Mouse (Mus musculus): ENCODE results near the gene P2rx5. TPM values are rescaled to one million over a fixed set of nuclear protein-coding genes. Genes with fewer than 3 reads are reported as not detected.

Gene P2rx5
- polyA plus RNA-seq, 1 experiment from 2014 or later: 1.3 TPM

DNA sequence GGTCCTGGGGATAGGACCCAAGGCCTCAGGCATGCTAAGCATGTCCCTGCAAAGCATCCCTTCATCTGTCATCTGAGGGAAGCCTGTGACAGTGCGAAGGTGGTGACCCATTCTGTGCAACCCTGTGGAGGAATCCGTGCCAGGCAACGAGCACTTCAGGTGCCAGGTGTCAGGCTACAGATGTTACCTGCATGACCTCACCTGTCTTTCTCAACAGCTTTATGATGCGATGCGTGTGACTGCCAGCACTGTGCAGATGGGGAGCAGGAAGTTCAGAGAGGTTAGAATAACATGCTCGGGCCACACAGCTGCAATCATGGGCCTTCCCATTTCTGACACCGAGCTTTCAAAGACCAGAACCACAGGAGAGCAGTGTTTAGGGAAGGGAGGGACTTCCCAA is 45.0 kb downstream of the P2rx5 start:
- no peak overlapping the region for H3K4me2 ChIP-seq (ENCODE audit: low read length)
- no peaks in the 10 kb centered on the region for H3K4me1 ChIP-seq (replicated peaks; ENCODE audit: insufficient read depth, low read length)
- no peaks in the 10 kb centered on the region for H3K36me3 ChIP-seq (ENCODE audit: insufficient read depth, low read length)
- no peak overlapping the region for H3K27ac ChIP-seq
- H3K27me3 ChIP-seq (ENCODE audit: insufficient read depth, low read length): no peaks in the 10 kb centered on the region
- DNase-seq (ENCODE audit: low spot score) (no peak), ATAC-seq (replicated peaks; ENCODE audit: low FRiP score, low read depth) (no peak)
- no peak for TF ChIP-seq CTCF (IDR thresholded peaks at IDR 0.05; ENCODE audit: low read depth)
- no peak overlapping the region for H3K9ac ChIP-seq (ENCODE audit: low read depth, low read length)
- no peak overlapping the region for H3K4me3 ChIP-seq (replicated peaks; ENCODE audit: low read depth, low read length)
- 14% methylated on average over 7 of the region's 7 CpGs for WGBS
- no peaks in the 10 kb centered on the region for H3K9me3 ChIP-seq (replicated peaks; ENCODE audit: low read length)

DNA sequence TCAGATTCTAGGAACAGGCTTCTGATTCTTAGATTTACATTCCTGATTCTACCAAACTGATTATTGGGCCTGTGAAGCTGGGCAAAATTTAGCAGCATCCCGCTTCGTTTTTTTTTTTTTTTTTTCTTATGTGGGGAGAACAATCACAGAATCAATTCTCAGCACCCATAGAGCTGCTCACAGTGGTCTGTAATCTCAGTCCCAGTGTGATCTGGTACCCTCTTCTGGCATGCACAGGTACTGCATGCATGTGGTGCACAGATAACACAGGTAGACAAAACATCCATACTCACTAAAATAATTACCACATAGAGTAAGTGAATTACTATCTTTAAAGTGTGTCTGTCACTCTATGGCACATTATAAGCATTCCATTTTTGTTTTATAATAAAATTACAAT is 47.4 kb downstream of the P2rx5 start:
- Histone ChIP-seq H3K27me3 (ENCODE audit: insufficient read depth, low read length) (no peaks in the 10 kb centered on the region), H3K9ac (ENCODE audit: low read depth, low read length) (no peak overlapping the region), H3K9me3 (replicated peaks; ENCODE audit: low read length) (no peaks in the 10 kb centered on the region), H3K4me2 (ENCODE audit: low read length) (no peak overlapping the region), H3K36me3 (ENCODE audit: insufficient read depth, low read length) (no peaks in the 10 kb centered on the region), H3K27ac (no peak overlapping the region), H3K4me1 (replicated peaks; ENCODE audit: insufficient read depth, low read length) (no peaks in the 10 kb centered on the region), H3K4me3 (replicated peaks; ENCODE audit: low read depth, low read length) (no peak overlapping the region)
- ATAC-seq (replicated peaks; ENCODE audit: low FRiP score, low read depth) (no peak), DNase-seq (ENCODE audit: low spot score) (no peak)
- 86% methylated on average over 2 of the region's 2 CpGs for whole genome bisulfite sequencing
- TF ChIP-seq CTCF (IDR thresholded peaks at IDR 0.05; ENCODE audit: low read depth): peak; percentile 44; the same call in 1 of the 2 replicates

DNA sequence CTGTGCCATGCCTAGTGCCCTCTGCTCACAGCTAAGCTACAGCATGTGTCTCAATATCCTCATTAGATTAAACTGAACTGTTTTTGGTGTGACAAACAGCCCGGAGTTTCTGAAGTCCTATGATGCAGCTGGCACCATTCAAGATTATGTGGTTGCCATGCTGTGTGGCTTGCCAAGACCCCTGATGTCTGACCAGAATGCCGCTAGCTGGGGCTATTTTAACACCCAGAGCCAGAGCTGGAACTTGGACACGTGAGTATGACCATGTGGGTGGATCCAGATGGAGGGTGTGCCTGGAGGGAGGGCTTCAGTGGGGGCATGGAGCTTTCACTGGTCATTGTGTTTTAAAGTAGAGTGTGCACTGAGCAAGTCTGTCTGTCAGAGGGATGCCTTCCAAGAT is 53.7 kb downstream of the P2rx5 start:
- no peak for ATAC-seq (replicated peaks; ENCODE audit: low FRiP score, low read depth)
- 74% methylated on average over 3 of the region's 3 CpGs for WGBS
- Histone ChIP-seq H3K4me3 (replicated peaks; ENCODE audit: low read depth, low read length) (no peak overlapping the region), H3K9ac (ENCODE audit: low read depth, low read length) (no peak overlapping the region), H3K4me2 (ENCODE audit: low read length) (no peak overlapping the region), H3K4me1 (replicated peaks; ENCODE audit: insufficient read depth, low read length) (no peaks in the 10 kb centered on the region), H3K27ac (no peak overlapping the region), H3K9me3 (replicated peaks; ENCODE audit: low read length) (no peaks in the 10 kb centered on the region), H3K36me3 (ENCODE audit: insufficient read depth, low read length) (no peaks in the 10 kb centered on the region), H3K27me3 (ENCODE audit: insufficient read depth, low read length) (no peaks in the 10 kb centered on the region)
- no peak for TF ChIP-seq CTCF (IDR thresholded peaks at IDR 0.05; ENCODE audit: low read depth)
- no peak for DNase-seq (ENCODE audit: low spot score)

DNA sequence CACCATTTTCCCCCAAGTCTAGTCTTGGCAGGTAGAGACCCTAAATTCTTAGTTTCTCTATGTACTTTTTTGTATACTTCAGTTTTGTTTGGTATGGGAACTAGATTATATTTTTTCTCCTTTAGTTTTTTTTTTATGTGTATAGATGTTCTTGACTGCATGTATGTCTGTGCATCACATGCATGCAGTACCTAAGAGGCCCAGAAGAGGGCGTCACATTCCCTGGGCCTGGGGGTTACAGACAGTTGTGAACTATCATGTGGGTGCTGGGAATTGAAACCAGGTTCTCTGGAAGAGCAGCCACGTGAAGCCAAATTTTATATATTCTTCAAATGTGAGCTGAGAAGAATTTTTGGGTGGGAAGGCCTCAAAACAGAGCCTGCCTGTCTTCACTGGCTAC is 59.5 kb downstream of the P2rx5 start:
- Histone ChIP-seq H3K36me3 (ENCODE audit: insufficient read depth, low read length) (no peaks in the 10 kb centered on the region), H3K27ac (no peak overlapping the region), H3K9ac (ENCODE audit: low read depth, low read length) (no peak overlapping the region), H3K27me3 (ENCODE audit: insufficient read depth, low read length) (no peaks in the 10 kb centered on the region), H3K4me2 (ENCODE audit: low read length) (no peak overlapping the region), H3K9me3 (replicated peaks; ENCODE audit: low read length) (no peaks in the 10 kb centered on the region), H3K4me3 (replicated peaks; ENCODE audit: low read depth, low read length) (no peak overlapping the region), H3K4me1 (replicated peaks; ENCODE audit: insufficient read depth, low read length) (no peaks in the 10 kb centered on the region)
- DNase-seq (ENCODE audit: low spot score) (no peak), ATAC-seq (replicated peaks; ENCODE audit: low FRiP score, low read depth) (no peak)
- WGBS: 60% methylated on average over 2 of the region's 2 CpGs
- TF ChIP-seq CTCF (IDR thresholded peaks at IDR 0.05; ENCODE audit: low read depth): no peak

GRCm38 (mm10) chr11:73220651-73221050 is 60.4 kb downstream of the P2rx5 start:
- Histone ChIP-seq H3K27ac (no peak overlapping the region), H3K9ac (ENCODE audit: low read depth, low read length) (no peak overlapping the region), H3K4me1 (replicated peaks; ENCODE audit: insufficient read depth, low read length) (no peaks in the 10 kb centered on the region), H3K4me2 (ENCODE audit: low read length) (no peak overlapping the region), H3K9me3 (replicated peaks; ENCODE audit: low read length) (no peaks in the 10 kb centered on the region), H3K4me3 (replicated peaks; ENCODE audit: low read depth, low read length) (no peak overlapping the region), H3K36me3 (ENCODE audit: insufficient read depth, low read length) (no peaks in the 10 kb centered on the region), H3K27me3 (ENCODE audit: insufficient read depth, low read length) (no peaks in the 10 kb centered on the region)
- ATAC-seq (replicated peaks; ENCODE audit: low FRiP score, low read depth) (no peak), DNase-seq (ENCODE audit: low spot score) (no peak)
- no peak for TF ChIP-seq CTCF (IDR thresholded peaks at IDR 0.05; ENCODE audit: low read depth)
- 88% methylated on average over 1 of the region's 1 CpGs for WGBS

Other genes starting within 250 kb of the P2rx5 start
- gene Atp2a3, start 199.3 kb upstream of the P2rx5 start, polyA plus RNA-seq (2015; fragmentation: Nextera tagmentation; extraction: Ambion mirVana): 9.9 and 10.0 TPM in 2 replicates
- gene P2rx1, start 161.3 kb upstream of the P2rx5 start, polyA plus RNA-seq (2015; fragmentation: Nextera tagmentation; extraction: Ambion mirVana): 2.4 and 2.6 TPM in 2 replicates
- gene Camkk1, start 141.4 kb upstream of the P2rx5 start, polyA plus RNA-seq (2015; fragmentation: Nextera tagmentation; extraction: Ambion mirVana): 4.3 and 5.4 TPM in 2 replicates
- gene Ncbp3, start 112.6 kb upstream of the P2rx5 start, polyA plus RNA-seq (2015; fragmentation: Nextera tagmentation; extraction: Ambion mirVana): 6.2 and 6.6 TPM in 2 replicates
- 0.14 and 0.22 TPM in 2 replicates for gene Itgae, start 69.8 kb upstream of the P2rx5 start, polyA plus RNA-seq (2015; fragmentation: Nextera tagmentation; extraction: Ambion mirVana)
- 7.3 and 8.5 TPM in 2 replicates for gene Haspin, start 22.1 kb upstream of the P2rx5 start, polyA plus RNA-seq (2015; fragmentation: Nextera tagmentation; extraction: Ambion mirVana)
- 182 and 187 TPM in 2 replicates for gene Emc6, start 16.6 kb downstream of the P2rx5 start, polyA plus RNA-seq (2015; fragmentation: Nextera tagmentation; extraction: Ambion mirVana)
- 227 and 237 TPM in 2 replicates for gene Tax1bp3, start 16.7 kb downstream of the P2rx5 start, polyA plus RNA-seq (2015; fragmentation: Nextera tagmentation; extraction: Ambion mirVana)
- 21.7 and 22.8 TPM in 2 replicates for gene Ctns, start 38.6 kb downstream of the P2rx5 start, polyA plus RNA-seq (2015; fragmentation: Nextera tagmentation; extraction: Ambion mirVana)
- 3.8 and 3.9 TPM in 2 replicates for gene Shpk, start 39.0 kb downstream of the P2rx5 start, polyA plus RNA-seq (2015; fragmentation: Nextera tagmentation; extraction: Ambion mirVana)
- gene Trpv1, start 73.9 kb downstream of the P2rx5 start, polyA plus RNA-seq (2015; fragmentation: Nextera tagmentation; extraction: Ambion mirVana): not detected in 2 replicates
- gene Trpv3, start 107.0 kb downstream of the P2rx5 start, polyA plus RNA-seq (2015; fragmentation: Nextera tagmentation; extraction: Ambion mirVana): 0.16 and 0.19 TPM in 2 replicates
- gene Aspa, start 169.2 kb downstream of the P2rx5 start, polyA plus RNA-seq (2015; fragmentation: Nextera tagmentation; extraction: Ambion mirVana): 62.8 and 68.6 TPM in 2 replicates
- not detected in 2 replicates for gene Gm49340, start 169.3 kb downstream of the P2rx5 start, polyA plus RNA-seq (2015; fragmentation: Nextera tagmentation; extraction: Ambion mirVana)
- gene Spata22, start 169.3 kb downstream of the P2rx5 start, polyA plus RNA-seq (2015; fragmentation: Nextera tagmentation; extraction: Ambion mirVana): 0.26 and 0.28 TPM in 2 replicates
- not detected in 2 replicates for gene Olfr20, start 190.4 kb downstream of the P2rx5 start, polyA plus RNA-seq (2015; fragmentation: Nextera tagmentation; extraction: Ambion mirVana)
- gene Olfr376, start 210.8 kb downstream of the P2rx5 start, polyA plus RNA-seq (2015; fragmentation: Nextera tagmentation; extraction: Ambion mirVana): not detected in 2 replicates
- not detected in 2 replicates for gene Olfr1, start 239.2 kb downstream of the P2rx5 start, polyA plus RNA-seq (2015; fragmentation: Nextera tagmentation; extraction: Ambion mirVana)

Measured in kidney, postnatal 0 days (tissue).